Mouse (Mus musculus) layer of hippocampus, postnatal 36 days (tissue): ENCODE results near the gene Habp4. TPM values are rescaled to one million over a fixed set of nuclear protein-coding genes. Genes with fewer than 3 reads are reported as not detected.

Source experiments
- total RNA-seq, 2 experiments: library from RNA; stranded (reverse); gene quantifications; 2 replicates each; pipeline ENCODE4 v1.2.3; 2021

Habp4 gene
- total RNA-seq, 2 experiments from 2014 or later = 143 to 146 TPM

Other genes starting within 250 kb of the Habp4 start
- not detected for gene Hsd17b3, start 72.6 kb upstream of the Habp4 start, total RNA-seq
- under 1 TPM; 0.43 to 0.55 TPM for gene Slc35d2, start 32.5 kb upstream of the Habp4 start, total RNA-seq
- 10 to 100 TPM; 12.1 to 16.5 TPM for gene Zfp367, start 8.6 kb upstream of the Habp4 start, total RNA-seq
- gene Cdc14b, start 113.5 kb downstream of the Habp4 start, total RNA-seq = 10 to 100 TPM in 1 of 2 experiments, 1 to 10 TPM in 1; 8.8 to 10.2 TPM
- 10 to 100 TPM; 16.6 to 19.7 TPM for gene Aaed1, start 150.9 kb downstream of the Habp4 start, total RNA-seq
- 100 to 1,000 TPM; 108 to 112 TPM for gene Ctsl, start 209.1 kb downstream of the Habp4 start, total RNA-seq